Mouse (Mus musculus) cerebellum, adult (tissue): Measurements from ENCODE around the gene 9430097D07Rik.

Experiments used
- ATAC-seq: cut with Nextera tagmentation; 2 replicates; pipeline ENCODE4 v1.9.2; 2017; ENCODE audit warnings: mild to moderate bottlenecking, moderate library complexity, mixed read lengths; ENCODE audit not compliant: insufficient number of reproducible peaks, low FRiP score, low TSS enrichment

9430097D07Rik gene

GRCm38 (mm10) chr2:32598506-32598905, 23.0 kb upstream of the 9430097D07Rik start:
- no peak for ATAC-seq

GRCm38 (mm10) chr2:32597699-32598098, 22.2 kb upstream of the 9430097D07Rik start:
- no peak for ATAC-seq

GRCm38 (mm10) chr2:32597248-32597647, 21.8 kb upstream of the 9430097D07Rik start:
- ATAC-seq: no peak

DNA sequence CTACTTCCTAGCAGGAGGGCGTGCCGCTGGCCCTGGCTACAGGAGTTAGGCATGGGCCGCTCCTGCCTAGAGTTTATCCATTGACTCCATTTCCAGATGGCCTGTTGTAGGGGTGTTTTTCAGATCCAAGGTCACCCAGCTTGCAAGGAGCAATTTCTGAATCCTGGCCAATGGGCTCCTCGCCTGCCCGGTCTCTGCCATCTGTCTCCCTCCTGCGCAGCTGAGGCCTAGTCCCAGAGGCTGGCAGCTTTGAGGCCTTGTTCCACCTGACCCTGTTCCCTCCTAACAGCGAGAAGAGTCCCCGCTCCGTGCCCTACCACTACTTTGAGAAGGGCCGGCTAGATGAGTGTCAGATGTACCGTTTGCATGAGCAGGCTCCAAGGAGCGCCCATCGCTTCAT, 21.2 kb upstream of the 9430097D07Rik start:
- ATAC-seq: peak; percentile 49; the same call in 1 of the 2 replicates

GRCm38 (mm10) chr2:32591249-32591648, 15.8 kb upstream of the 9430097D07Rik start:
- no peak for ATAC-seq

DNA sequence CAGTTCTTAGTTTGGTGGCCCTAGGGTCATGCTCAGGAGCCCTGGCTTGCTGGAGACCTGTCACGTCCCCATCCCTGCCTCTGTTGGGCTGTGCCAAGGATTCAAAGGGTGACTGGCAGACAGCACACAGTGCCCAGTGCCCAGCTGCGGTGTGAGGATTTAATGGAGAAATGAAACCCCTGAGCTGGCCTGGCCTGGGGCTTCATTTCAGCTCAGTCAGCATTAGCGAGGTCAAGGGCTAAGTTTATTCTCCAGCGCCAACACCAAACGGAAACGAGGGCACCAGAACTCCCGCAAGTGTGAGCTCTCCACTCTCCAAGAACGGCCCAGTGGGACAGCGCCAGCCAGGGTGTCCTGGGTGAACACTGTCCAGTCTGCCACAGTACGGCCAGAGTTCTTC, 14.7 kb upstream of the 9430097D07Rik start:
- ATAC-seq: no peak

GRCm38 (mm10) chr2:32589213-32589795, 13.8 kb upstream of the 9430097D07Rik start:
- ATAC-seq: peak; percentile 60; the same call in 1 of the 2 replicates

DNA sequence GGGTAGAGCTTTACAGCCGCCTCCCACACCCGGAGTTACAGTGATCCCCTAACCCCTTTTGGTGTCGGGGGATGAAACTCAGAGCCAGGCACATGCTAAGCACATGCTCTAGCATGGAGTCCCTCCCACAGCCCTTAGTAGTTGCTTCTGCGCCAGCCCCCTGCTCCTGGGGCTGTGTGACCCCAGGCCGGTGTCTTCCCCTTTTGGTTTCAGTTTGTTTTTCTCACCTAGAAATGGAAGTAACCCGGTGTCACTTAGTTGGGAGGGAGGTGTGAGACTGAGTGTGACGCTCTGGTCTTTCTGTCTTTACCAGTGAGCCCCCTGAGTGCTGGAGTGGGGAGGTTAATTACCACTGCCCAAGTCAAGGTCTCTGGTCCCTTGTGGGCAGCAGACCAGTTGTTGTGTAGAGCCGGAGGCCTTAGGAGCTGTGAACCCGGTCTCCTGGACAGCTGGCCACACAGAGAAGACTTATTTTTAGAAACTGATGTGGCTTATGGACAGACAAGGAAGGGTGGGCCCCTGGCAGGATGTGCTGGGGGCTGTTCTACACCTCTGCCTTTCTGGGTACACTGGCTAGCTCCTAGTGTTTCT, 12.3 kb upstream of the 9430097D07Rik start:
- no peak for ATAC-seq

DNA sequence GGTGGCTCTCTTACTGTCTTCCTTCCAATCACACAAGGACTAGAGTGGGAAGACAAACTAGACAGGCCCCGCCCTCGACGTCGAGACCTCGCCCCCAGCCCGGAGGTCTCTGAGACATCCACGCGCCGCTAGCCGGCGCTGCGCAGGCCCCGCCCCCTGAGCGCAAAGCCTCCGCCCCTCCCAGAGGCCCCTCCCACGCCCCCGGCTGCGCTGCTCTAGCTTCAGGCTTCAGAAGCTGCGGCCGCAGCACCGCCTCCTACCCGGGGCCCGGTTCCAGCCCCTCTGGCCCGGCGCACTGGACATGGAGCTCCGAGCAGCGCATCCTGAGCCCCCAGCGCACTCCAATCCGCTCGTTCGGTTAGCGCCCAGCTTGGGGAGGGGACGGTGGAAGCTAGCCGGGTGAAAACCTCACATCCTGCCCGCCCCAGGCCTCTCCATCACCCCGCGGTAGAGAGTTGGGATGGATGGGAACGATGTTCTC, 11.4 kb upstream of the 9430097D07Rik start, which contains the start of gene St6galnac4:
Gene St6galnac4, plus strand, starts transcription at position 225 of the 481 bp plus-strand sequence.
- peak; percentile 54 for ATAC-seq

DNA sequence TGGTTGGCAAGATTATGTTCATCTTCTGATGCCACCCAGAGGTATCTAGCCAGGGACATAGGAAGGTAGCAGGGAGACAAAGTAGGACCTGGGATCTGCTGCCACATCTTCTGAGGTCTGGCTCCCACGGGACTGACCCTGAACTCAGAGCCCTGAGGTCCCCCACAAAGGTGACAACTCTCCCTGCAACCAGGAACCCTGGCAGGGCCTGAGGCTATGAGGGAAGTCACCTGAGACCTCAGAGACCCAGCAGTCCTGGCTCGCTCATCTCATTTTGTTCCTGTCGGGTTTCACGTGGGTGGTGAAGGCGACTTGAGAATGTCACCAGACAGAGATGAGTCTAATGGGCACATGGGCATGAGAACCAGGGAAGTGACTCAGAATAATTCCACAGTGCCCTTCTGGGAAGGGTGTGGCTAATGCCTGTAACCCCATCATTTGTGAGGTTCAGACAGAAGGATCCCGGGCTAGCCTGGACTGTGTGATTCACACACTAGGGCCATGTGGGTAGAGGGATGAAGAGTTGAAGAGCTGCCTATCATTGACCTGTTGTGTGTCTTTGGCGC, 9.7 kb upstream of the 9430097D07Rik start:
- ATAC-seq: no peak

- ATAC-seq: peak; percentile 34; the same call in 1 of the 2 replicates
These were observed 7.6 kb upstream of the 9430097D07Rik start for GRCm38 (mm10) chr2:32582830-32583799.

DNA sequence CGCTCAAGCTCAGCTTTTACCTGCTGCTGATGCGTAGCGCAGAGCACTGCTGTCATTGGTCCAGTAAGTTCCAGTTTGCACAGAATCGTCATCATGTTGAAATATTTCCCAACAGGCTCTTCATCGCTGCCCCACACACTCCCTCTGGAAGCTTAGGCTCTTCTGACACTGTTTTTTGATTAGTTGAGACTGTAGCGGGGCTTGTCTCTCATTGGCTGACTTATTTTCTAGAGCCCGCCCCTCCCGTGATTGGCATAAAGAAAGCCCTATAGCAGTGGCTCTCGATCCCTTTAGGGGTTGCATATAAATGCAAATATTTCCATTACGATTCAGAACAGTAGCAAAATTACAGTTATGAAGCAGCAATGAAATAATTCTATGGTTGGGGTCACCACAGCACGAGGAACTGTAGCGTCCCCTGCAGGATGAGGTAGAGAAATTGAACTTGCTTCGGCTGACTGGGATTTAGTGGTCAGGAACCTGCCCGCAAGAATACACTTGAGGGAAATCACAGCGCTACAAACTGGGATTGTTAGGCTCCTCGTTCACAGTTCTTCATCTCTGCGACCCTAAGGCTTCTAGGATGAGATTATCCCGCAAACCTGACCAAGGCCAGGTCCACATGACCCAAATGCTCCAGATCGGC, 6.1 kb upstream of the 9430097D07Rik start:
- peak; percentile 50; the same call in 1 of the 2 replicates for ATAC-seq

- no peak for ATAC-seq
These were observed 2.9 kb upstream of the 9430097D07Rik start for GRCm38 (mm10) chr2:32578146-32579046.

GRCm38 (mm10) chr2:32576532-32576931, 1.0 kb upstream of the 9430097D07Rik start:
- ATAC-seq: no peak

DNA sequence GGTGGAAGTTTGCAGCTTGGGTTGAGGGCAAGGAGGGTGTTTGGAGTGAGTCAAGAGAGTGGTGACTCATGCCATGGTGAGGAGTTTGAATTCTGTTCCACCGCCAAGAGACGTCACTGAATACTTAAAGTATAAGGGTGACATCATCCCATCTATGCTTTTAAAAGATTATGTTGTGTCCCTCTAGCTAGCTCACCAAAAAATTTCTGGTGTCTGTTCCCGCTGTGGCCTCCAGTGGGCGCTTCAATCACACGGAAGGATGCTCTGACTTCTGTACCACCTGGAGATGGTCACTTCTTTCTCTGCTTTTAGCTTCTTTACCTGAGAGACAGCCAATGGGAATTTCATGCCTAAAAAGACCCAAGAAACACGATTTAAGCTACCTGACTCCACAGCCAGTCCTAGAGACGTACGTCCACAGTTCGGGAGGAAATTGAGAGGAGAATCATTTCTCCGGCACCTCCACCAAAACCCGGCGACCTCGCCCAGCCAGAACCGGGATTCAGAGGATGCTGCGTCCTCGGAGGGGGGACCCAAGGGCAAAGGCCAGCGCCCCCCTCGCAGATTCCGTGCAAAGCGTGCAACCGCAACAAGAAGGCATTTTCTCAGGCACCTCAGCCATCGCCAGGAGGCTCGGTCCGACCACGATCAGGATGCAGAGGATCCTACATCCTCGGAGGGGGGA, 441 bp downstream of the 9430097D07Rik start:
- no peak for ATAC-seq

DNA sequence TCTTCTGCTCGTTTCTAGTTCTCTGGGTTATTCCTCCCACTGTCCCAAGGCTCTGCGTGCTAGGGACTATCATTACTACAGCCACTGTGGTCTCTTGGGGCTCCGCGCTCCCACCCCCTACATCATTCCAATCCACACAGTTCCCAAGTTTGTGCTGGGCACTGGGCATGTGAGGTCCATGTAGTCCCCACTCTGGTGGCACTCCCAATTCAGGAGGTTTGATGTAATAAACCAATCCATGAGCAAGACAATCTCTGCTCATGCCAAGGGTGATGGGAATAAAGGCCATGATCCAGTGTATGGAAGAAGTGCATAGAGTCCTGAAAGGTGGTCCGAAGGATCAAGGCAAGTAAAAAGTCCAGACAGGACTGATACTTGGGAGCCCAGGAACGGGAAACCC, 987 bp downstream of the 9430097D07Rik start, which contains the start of gene Pip5kl1:
Gene Pip5kl1, plus strand, starts transcription at position 301 of the 400 bp plus-strand sequence.
- ATAC-seq: no peak

- ATAC-seq: no peak
These were observed 3.3 kb downstream of the 9430097D07Rik start for GRCm38 (mm10) chr2:32572196-32572595.
